Mouse (Mus musculus) E14TG2a.4 (cell line): ENCODE data around the gene Tango6.

Experiments
- CTCF ChIP-seq: conservative IDR thresholded peaks from 2 replicates; pipeline ENCODE4 v1.5.1; 2014; ENCODE audit warnings: low read length
- POU5F1 ChIP-seq: IDR thresholded peaks from 2 replicates; pipeline ENCODE4 v1.6.1; 2014; ENCODE audit warnings: low read length, borderline replicate concordance

GRCm38 (mm10) chr8:106761867-106762523 is 79.1 kb downstream of the Tango6 start:
- no peak for TF ChIP-seq CTCF
- TF ChIP-seq POU5F1, result no peak
